In the genomic region with DNA sequence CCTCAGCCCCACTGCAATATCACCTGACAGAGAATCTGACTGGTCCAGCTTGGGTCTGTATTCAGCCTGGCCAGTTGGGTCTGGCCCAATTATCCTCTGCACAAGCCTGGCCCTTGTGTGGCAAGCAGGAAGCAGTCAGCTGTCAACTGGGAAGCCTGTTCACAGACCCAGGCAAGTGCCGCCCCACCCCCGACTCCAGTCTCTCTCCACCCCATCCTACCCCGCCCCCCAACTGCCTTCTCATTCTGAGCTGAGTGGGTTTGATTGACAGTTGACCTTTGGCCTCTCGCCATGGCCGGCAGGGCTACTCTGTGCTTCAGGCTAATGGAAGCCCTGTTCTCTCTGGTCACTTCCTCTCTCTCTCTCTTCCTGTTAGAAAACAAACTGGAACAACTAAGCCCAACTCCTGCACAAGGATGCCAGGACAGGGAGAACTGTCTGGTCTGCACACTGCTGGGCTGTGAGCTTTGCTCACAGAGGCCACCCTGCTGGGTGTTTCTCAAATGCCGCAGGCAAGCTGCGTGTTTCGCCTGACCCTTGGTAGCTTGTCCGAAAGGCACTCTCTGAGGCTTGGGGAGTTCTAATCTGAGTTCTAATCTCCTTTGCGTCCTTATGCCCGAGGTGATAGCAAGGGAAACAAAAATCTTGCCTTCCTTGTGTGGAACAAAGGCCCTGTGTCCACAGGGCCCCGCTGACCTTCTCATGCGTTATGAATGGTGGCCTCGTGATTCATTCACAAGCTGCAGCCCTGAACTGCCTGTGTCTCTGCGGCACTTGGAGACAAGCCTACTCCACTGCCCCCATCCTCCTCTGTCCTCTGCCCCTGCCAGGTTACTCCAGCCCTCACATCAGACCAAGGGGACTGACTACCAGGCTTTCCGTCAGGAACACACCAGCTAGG, we compare ENCODE assay signal across 8 mouse cellular contexts. TPM values are rescaled to one million over a fixed set of nuclear protein-coding genes. Genes with fewer than 3 reads are reported as not detected.
DNase-seq lines count a peak whose midpoint lies in the region; ATAC-seq and TF ChIP-seq lines count a peak whose summit lies in the region.

No protein-coding gene starts in this region.

- peak overlapping the region; percentile 18; the same call in 1 of the 2 replicates for H3K4me3 ChIP-seq in forebrain, embryonic 10.5 days
- no peak overlapping the region for H3K4me3 ChIP-seq in intestine, embryonic 16.5 days (ENCODE audit: low read length)
- no peak overlapping the region for H3K4me3 ChIP-seq in lung, embryonic 14.5 days (ENCODE audit: low read depth, low read length)
- no peak overlapping the region for H3K4me3 ChIP-seq in neural tube, embryonic 15.5 days (replicated peaks)

- H3K27me3 ChIP-seq in forebrain, embryonic 10.5 days (ENCODE audit: poor library complexity, severe bottlenecking): no peaks in the 10 kb centered on the region
- H3K27me3 ChIP-seq in intestine, embryonic 16.5 days (replicated peaks; ENCODE audit: control insufficient read depth, insufficient read depth, low read length): no peaks in the 10 kb centered on the region
- H3K27me3 ChIP-seq in lung, embryonic 14.5 days (ENCODE audit: insufficient read depth, low read length): no peaks in the 10 kb centered on the region
- no peaks in the 10 kb centered on the region for H3K27me3 ChIP-seq in neural tube, embryonic 15.5 days (replicated peaks)

- H3K36me3 ChIP-seq in forebrain, embryonic 10.5 days (replicated peaks): no peaks in the 10 kb centered on the region
- no peaks in the 10 kb centered on the region for H3K36me3 ChIP-seq in intestine, embryonic 16.5 days (ENCODE audit: control insufficient read depth, insufficient read depth, low read length)
- H3K36me3 ChIP-seq in lung, embryonic 14.5 days (ENCODE audit: insufficient read depth): no peaks in the 10 kb centered on the region
- no peaks in the 10 kb centered on the region for H3K36me3 ChIP-seq in neural tube, embryonic 15.5 days

- ATAC-seq in intestine, embryonic 16.5 days: peak; percentile 73
- peak; percentile 48; the same call in 1 of the 2 replicates for ATAC-seq in lung, embryonic 14.5 days (ENCODE audit: insufficient read depth)
- ATAC-seq in neural tube, embryonic 15.5 days (ENCODE audit: low FRiP score): 0 out of 2 replicates have a peak, but pooled peaks have one; percentile 50

- 6% methylated on average over 16 of the region's 16 CpGs for WGBS in forebrain, embryonic 10.5 days
- WGBS in intestine, embryonic 16.5 days: 28% methylated on average over 16 of the region's 16 CpGs
- 28% methylated on average over 16 of the region's 16 CpGs for WGBS in lung, embryonic 14.5 days
- 20% methylated on average over 15 of the region's 16 CpGs for WGBS in neural tube, embryonic 15.5 days

- H3K4me1 ChIP-seq in forebrain, embryonic 10.5 days: peaks cover 76% of the 10 kb centered on the region
- H3K4me1 ChIP-seq in intestine, embryonic 16.5 days (ENCODE audit: control insufficient read depth, insufficient read depth, low read length): peaks cover 24% of the 10 kb centered on the region
- 0 out of 2 replicates have a peak, but pooled peaks cover 6% of the 10 kb centered on the region for H3K4me1 ChIP-seq in lung, embryonic 14.5 days (ENCODE audit: insufficient read depth)
- peaks cover 12% of the 10 kb centered on the region for H3K4me1 ChIP-seq in neural tube, embryonic 15.5 days

- H3K4me2 ChIP-seq in intestine, embryonic 16.5 days (ENCODE audit: low read depth, low read length): no peak overlapping the region
- H3K4me2 ChIP-seq in lung, embryonic 14.5 days: no peak overlapping the region
- H3K4me2 ChIP-seq in neural tube, embryonic 15.5 days: no peak overlapping the region

- no peaks in the 10 kb centered on the region for H3K9me3 ChIP-seq in forebrain, embryonic 10.5 days
- no peaks in the 10 kb centered on the region for H3K9me3 ChIP-seq in intestine, embryonic 16.5 days (ENCODE audit: control insufficient read depth, low read length)
- H3K9me3 ChIP-seq in lung, embryonic 14.5 days (ENCODE audit: low read depth, low read length): no peaks in the 10 kb centered on the region
- no peaks in the 10 kb centered on the region for H3K9me3 ChIP-seq in neural tube, embryonic 15.5 days (replicated peaks)

- no peak for TF ChIP-seq CTCF in lung, embryonic 14.5 days (IDR thresholded peaks at IDR 0.05; ENCODE audit: low read depth)

- peak overlapping the region; percentile 94 for H3K27ac ChIP-seq in forebrain, embryonic 10.5 days
- peak overlapping the region; percentile 42 for H3K27ac ChIP-seq in intestine, embryonic 16.5 days (ENCODE audit: low read length)
- peak overlapping the region; percentile 32; the same call in 1 of the 2 replicates for H3K27ac ChIP-seq in lung, embryonic 14.5 days (ENCODE audit: low read depth)
- H3K27ac ChIP-seq in neural tube, embryonic 15.5 days (replicated peaks): peak overlapping the region; percentile 61; the same call in 1 of the 2 replicates

- H3K9ac ChIP-seq in intestine, embryonic 16.5 days (ENCODE audit: low read depth, low read length): no peak overlapping the region
- H3K9ac ChIP-seq in lung, embryonic 14.5 days: no peak overlapping the region
- no peak overlapping the region for H3K9ac ChIP-seq in neural tube, embryonic 15.5 days (replicated peaks)

- peak; percentile 69 to 76 for DNase-seq in right cerebral cortex, postnatal 10 days (ENCODE audit: low spot score in 2 of 2)
- DNase-seq in right cerebral cortex, adult 2 months (ENCODE audit: low spot score in 2 of 2): no peak
- DNase-seq in forebrain, embryonic 10.5 days (ENCODE audit: extremely low spot score, low spot score): peak; percentile 89
- DNase-seq in lung, embryonic 14.5 days: peak; percentile 44
- DNase-seq in ovary, postnatal 10 days (ENCODE audit: low spot score): no peak
- no peak for DNase-seq in urinary bladder, adult 18-20 months (ENCODE audit: low spot score in 2 of 2)

RNA-seq across cellular contexts. Expression of a gene that starts 13.8 kb away (rescaled TPM):
- 16.7 and 17.3 TPM in 2 replicates for polyA plus RNA-seq in forebrain, embryonic 10.5 days (2016; fragmentation: Nextera tagmentation; extraction: Ambion mirVana)
- polyA plus RNA-seq in intestine, embryonic 16.5 days (2015; fragmentation: Nextera tagmentation; extraction: Ambion mirVana): 17.8 and 18.1 TPM in 2 replicates
- 9.7 and 10.3 TPM in 2 replicates for polyA plus RNA-seq in lung, embryonic 14.5 days (2014; fragmentation: Nextera tagmentation; extraction: Ambion mirVana)
- 10.0 and 12.0 TPM in 2 replicates for polyA plus RNA-seq in neural tube, embryonic 15.5 days (2015; fragmentation: Nextera tagmentation; extraction: Ambion mirVana)

RNA-seq across cellular contexts. Expression of a gene that starts 48.3 kb away (rescaled TPM):
- polyA plus RNA-seq in forebrain, embryonic 10.5 days (2016; fragmentation: Nextera tagmentation; extraction: Ambion mirVana): 109 and 114 TPM in 2 replicates
- 248 and 262 TPM in 2 replicates for polyA plus RNA-seq in intestine, embryonic 16.5 days (2015; fragmentation: Nextera tagmentation; extraction: Ambion mirVana)
- 201 and 204 TPM in 2 replicates for polyA plus RNA-seq in lung, embryonic 14.5 days (2014; fragmentation: Nextera tagmentation; extraction: Ambion mirVana)
- polyA plus RNA-seq in neural tube, embryonic 15.5 days (2015; fragmentation: Nextera tagmentation; extraction: Ambion mirVana): 104 and 158 TPM in 2 replicates

Comparison
In these comparisons a context has a peak if more than half of its experiments do, and no peak if none do; other contexts are left out.
1. DNase-seq: peak in right cerebral cortex, postnatal 10 days (2 of 2), forebrain, embryonic 10.5 days (single experiment) and lung, embryonic 14.5 days (single experiment); none in right cerebral cortex, adult 2 months (0 of 2), ovary, postnatal 10 days (single experiment) and urinary bladder, adult 18-20 months (0 of 2).
2. H3K27ac ChIP-seq: peak in every context shown above with its lines; median percentile 94 in forebrain, embryonic 10.5 days; 61 in neural tube, embryonic 15.5 days; 42 in intestine, embryonic 16.5 days; 32 in lung, embryonic 14.5 days.
3. Peak in every context shown above with its lines, with median percentiles within 50 percentile points of each other: ATAC-seq.